Mouse (Mus musculus) ovary, adult 18-20 months (tissue): ENCODE data around the gene Ezh1.

Experiments used
- DNase-seq: peaks from one replicate; pipeline ENCODE4 v3.0.0; 2022; ENCODE audit warnings: low spot score, mixed read lengths

Gene Ezh1

DNA sequence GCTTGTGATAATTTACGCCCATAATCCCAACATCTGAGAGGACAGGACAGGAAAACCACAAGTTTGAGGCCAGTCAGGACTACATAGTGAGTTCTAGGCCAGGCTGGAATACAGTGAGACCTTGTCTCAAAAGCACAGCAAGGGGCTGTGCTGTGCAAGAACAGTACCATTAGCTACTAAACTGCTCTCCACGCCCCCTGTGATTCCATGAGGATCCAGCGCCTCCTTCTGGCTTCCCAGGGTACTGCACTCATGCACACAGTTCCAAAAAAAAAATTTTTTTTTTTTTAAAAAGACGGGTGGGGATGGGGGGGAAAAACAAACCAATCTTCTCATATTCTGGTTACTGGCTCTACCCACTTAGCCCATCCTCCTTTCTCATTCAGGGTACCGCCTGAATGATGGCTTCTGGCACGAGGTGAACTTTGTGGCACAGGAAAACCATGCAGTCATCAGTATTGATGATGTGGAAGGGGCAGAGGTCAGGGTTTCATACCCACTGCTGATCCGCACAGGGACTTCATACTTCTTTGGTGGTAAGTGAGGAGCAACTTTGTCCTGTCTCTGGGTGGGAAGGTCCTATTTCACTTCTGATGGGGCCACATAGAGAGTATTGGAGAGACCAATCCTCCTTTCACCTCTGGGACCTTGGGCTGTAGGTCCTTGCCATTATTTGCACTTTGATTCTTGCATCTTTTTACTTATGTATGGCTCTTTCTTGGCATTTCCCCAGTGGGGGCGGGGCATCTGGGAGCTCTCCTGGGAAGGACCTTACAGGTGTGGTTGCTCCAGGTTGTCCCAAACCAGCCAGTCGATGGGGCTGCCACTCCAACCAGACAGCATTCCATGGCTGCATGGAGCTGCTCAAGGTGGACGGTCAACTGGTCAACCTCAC lies 45.2 kb downstream of the Ezh1 start:
- DNase-seq, result no peak

DNA sequence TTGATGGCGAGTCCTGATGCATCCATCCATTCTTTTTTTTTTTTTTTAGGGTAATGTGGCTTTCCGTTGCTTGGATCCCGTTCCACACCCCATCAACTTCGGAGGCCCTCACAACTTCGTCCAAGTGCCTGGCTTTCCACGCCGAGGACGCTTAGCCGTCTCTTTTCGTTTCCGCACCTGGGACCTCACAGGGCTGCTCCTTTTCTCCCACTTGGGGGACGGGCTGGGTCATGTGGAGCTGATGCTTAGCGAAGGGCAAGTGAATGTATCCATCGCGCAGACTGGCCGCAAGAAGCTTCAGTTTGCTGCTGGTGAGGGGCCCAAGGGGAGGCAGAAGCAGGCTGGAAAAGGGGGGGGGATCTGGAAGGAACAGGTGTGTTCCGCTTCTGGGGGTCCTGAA lies 46.0 kb downstream of the Ezh1 start:
- DNase-seq, result no peak

DNA sequence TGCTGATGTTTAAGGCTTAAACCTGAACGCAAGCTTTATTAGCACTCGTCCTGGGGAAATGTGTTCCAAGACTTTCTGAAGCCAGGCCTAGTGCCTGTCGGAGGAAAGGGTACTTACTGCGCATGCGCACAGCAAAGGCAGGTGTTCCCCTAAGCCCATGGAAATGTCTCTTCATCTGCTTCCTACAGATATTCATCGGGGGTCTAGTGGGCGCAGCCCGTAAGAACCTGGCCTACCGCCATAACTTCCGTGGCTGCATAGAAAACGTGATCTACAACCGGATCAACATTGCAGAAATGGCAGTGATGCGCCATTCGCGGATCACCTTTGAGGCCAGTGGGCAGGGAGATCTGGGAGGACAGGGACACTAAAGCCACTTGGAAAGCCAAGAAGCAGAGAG lies 47.0 kb downstream of the Ezh1 start:
- DNase-seq, result no peak

DNA sequence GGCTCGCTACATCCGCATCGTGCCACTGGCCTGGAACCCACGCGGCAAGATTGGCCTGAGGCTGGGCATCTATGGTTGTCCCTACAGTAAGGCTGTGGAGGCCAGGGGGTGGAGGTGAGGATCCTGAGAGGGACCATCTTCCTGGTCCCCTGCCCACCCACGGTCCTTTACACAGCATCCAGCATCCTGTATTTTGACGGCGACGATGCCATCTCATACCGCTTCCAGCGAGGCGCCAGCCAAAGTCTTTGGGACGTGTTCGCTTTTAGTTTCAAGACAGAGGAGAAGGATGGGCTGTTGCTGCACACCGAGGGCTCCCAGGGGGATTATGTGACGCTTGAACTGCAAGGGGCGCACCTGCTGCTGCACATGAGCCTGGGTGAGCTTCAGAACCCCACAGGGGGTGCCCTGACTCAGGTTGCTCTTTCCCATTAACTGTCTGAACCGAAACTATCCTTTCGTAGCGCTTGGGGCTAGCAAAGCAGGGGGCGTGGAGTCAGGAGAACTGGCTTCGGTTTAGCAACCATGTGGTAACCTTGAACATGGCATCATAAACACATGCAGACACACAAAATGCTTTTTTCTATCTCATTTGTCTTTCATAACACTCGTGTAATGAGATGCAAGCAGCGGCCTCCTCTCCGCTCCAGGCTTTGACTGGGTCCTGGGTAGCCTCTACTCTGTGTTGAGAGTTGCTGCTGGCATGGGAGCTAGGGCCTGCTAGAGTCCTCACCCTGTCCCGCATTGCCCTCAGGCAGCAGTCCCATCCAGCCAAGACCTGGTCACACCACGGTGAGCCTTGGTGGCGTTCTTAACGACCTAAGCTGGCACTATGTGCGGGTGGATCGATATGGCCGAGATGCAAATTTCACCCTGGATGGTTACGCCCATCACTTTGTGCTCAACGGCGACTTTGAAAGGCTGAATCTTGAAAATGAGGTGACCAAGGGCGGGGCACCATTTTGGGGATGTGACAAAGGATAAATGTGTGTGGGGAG lies 47.9 kb downstream of the Ezh1 start:
- DNase-seq, result no peak

DNA sequence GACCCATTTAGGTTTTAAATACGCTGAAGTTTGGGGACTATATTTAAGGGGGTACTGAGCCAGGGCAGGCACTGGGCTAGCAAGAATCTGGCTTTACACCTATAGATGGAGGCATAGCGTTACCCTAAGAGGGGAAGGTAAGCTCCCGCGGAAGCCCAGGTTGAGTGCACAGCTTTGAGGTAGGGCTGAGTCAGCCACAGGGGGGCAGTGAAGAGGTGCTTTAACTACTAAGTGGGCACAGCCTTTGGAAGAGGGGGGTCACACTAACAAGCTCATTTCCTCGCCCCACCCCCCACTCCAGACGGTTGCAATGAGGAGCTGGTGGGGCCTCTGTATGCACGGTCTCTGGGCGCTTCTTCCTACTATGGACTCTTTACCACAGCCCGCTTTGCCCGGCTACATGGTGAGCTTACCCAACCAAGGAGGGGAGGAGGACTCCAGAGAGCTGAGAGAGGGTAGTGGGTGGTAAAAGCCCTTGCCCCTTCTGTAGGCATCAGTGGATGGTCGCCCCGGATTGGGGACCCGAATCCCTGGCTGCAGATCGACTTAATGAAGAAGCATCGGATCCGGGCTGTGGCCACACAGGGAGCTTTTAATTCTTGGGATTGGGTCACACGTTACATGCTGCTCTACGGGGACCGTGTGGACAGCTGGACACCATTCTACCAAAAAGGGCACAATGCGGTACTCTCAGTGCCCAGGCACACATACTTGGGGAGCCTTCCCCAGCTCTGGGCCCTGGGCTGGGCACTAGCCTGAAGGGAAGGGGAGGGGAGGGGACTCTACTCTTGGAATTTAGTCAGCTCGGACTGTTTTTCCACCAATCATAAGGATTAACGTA lies 49.1 kb downstream of the Ezh1 start:
- DNase-seq, result no peak

DNA sequence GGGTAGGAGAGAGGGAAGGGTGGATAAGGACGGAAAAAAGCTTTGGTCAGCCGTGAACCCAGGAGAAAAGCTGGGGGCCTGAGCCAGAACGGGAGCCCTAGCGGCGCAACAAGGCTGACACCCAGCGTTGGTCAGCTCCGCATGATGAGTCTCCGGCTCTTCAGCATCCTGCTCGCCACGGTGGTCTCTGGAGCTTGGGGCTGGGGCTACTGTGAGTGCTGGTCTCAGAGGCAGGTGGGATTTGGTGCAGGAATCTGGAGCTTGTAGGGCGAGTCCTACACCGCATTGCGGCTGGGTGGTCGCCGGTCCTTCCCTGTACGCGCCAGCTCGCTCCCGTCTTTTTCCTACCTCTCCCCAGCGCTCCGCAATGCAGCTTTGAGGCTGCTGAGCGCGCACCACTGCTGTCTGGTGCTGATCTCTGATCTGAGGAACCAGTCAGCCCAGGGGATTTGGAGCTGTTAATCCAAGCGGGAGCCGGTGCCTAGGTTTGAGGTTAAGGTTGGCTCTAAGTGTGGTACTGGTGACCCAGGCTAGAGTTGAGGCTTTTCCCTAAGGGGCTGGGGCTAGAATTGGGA lies 50.1 kb downstream of the Ezh1 start:
- DNase-seq, result no peak

DNA sequence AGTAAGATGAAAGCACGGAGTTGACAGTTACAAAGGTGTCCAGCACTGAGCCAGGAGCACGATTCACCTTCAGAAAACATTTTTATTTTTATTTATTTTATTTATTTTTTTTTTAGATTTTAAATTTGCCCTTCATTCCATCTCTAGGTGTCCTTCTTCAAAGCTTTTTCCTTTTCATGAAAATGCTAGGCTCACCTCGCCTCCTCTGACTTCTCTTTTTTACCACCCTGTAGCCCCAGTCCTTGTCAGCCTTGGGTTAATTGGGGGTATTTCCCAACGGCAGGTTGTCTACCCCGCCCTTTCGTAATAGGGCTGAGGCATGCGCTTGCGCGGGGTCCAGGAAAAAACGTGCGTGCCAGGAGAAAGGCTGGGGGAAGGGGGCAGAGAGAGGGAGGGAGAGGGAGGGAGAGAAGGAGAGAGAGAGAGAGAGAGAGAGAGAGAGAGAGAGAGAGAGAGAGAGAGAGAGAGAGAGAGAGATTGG lies 50.6 kb downstream of the Ezh1 start:
- no peak for DNase-seq

DNA sequence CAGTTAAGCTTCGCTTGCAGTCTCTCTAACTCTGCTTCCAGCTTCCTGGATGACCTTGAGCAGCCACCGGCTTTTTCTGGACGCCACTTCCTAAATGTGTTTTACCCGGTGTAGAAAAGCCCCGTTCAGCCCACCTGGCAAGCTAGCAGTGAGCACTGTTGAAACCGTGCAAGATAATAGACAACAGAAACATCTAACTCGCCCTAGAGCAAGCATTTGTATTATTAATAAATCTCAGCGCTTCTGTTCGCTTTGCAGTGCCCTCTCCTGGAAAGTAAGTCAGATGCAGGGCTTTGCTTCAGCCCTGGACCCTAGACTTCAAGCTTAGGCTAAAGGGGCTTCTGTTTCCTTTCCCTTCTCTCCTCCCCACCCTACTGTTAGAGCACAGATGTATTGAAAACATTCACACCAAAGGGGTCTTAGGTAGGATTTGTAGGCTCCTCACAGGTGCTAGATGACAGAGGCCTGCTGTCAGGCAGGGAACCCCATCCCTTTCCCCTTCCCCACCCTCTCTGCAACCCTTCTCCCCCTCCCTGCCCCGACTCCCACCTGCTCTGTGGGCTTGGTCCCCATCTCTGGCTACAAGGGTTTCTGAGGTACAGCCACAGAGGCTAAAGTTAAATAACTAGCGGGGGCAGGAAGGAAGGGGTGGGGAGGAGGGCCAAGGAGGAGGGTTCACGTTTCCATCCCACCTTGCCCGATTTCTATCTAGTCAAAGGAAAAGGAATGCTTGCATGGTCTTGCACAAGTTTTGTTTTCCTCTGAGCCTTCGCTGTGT lies 51.2 kb downstream of the Ezh1 start, which contains the start of gene Ccr10:
Gene Ccr10 (minus strand): TSS at position 593 of the 778 bp plus-strand sequence.
- DNase-seq, result no peak

DNA sequence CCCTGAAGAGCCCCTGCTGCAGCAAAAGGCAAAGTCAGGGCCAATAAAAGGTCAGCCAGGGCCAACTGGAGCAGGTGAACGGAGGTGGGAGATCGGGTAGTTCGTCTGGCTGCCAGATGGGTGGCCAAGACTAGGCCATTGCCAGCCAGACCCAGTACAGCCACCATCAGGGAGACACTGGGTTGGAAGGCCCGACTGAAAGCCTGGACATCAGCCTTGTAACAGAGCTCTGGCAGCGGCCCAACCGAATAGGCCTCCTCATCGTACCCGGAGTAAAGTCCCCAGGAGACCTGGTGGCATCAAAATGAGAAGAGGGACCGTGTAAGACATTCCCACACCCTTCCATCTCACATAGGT lies 51.9 kb downstream of the Ezh1 start:
- DNase-seq, result no peak

DNA sequence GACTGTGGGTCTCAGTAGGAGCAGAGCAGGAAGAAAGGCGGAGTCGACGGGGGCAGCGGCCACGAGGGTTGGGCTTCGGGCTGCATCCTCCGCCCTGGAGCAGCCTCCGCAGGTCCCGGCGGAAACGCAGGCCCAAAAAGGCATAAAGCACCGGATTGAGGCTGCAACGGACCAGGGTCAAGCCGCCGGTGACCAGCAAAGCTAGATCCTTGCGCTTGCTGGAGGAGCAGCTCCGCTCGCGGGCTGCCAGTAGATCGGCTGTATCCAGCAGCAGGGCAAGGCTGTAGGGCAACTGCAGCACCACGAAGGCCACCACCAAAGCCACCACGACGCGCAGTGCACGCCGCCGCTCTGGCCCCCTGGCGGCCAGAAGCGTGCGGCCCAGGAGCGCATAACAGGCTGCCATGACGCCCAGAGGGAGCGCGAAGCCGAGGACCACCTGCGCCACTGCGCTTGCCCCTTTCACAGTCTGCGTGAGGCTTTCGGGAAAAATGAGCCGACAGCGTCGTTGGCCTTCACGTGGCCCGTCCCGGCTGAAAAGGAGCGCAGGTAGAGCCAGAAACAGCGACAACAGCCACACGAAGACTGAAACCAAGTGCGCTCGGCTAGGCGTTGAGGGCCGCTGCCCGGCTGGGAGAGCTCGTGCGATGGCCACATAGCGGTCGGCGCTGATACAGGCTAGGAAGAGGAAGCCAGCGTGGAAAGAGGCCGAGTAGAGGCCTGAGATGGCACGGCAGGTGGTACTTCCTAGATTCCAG lies 52.5 kb downstream of the Ezh1 start:
- peak; percentile 76 for DNase-seq

DNA sequence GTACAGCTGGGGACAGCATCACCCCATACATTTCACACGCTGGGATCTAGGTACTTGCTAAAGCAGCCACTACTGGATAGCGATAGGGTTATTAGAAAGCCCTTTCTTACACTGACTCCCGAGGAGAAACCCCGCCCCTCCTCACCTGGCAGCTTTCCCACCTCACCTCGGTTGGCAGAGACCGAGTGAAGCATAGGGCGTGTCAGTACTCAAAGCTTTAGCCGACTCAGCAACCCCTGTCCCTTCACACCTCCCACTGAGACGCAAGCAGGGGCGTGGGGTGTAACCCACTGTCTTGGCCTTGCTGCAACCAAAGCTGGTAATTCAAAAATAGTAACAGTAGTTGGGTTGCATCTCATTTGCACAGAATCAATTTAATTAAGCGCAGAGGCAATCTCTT lies 53.2 kb downstream of the Ezh1 start:
- no peak for DNase-seq

DNA sequence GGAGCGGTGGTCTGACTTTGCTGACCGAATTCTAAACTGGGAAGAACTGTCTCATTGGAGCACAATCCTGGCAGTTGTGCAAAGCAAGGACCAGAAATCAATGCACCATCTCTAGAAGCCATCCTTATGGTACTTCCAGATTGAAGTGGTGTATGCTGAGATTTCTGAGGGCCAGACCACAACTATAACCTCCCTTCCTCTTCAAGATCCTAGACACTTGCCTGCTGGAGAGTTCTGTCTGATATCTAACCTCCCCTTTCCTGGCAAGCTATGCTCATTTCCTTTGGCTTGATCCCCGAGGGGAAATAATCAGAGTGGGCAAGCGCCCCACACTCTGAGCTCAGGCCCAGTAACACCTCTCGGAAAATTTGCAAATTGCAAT lies 53.8 kb downstream of the Ezh1 start:
- no peak for DNase-seq

DNA sequence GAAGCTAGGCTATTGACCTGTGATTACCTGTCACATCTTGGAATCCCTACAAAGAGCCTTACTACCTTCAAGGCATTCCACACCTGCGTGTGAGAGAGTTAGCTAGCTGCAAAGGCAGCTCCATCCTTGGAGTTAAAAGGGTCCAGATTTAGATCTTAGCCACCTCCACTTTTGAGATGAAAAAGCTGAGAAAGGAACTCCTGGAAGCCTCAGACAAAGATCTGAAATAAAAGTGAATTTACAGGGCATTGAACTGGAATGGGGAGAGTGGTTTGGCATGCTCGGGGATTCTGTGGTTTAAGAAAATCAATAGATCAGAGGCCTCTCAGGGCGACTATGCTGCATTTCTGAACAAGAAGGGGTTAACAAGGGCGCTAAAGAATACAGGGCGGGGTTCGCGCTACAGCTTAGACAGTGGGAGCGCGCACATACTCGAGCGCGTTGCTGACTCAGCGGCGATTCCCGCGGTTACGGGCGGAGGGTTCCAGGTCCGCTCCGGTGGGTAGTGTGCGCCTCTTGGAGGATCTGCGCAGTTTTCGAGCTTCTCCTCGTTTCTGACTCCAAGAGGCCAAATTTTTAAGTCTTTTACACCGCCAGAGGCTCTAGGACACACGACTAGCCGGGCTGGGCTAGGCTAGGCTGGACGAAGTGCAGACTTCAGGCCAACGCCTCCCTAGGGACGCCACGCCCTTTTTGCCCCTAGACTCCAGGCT lies 54.4 kb downstream of the Ezh1 start:
- peak; percentile 67 for DNase-seq

DNA sequence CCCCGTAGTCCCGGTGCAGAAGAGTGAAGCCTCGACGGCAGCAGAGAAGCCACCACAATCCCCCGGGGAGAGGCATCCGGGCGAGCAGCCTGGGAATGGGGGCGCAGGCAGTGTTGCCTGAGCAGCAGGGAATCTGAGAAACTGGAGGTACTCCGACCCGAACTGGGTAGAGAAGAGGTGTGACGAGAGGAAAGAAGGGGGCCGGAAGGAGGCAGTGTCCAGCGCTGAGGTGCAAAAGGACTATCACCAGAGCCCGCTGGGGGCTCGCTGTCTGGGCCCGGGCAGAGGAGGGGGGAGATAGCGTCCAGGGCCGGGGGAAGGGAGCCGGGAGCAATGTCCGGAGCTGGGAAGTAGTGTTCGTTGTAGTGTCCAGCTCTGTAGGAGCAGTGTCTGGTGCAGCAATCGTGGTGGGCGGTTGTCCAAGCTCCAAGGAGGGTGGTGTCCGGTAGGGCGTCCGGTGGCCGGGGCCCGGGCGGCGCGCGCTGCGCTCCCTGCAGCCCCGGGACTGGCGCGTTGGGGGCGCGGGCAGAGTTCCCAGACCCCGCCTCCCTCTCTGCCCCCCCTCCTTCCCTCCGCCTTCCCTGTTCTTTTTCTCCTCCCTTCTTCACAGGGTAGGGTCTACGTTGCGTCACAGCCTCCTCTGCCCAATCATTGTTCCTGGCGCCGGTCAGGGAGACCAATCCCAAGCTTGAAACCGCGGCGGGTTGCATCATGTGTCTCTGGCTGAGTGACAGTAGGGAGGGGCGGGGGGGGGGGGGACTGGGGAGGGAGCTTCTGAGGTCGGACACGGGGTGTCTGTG lies 55.3 kb downstream of the Ezh1 start, which contains the start of gene Plekhh3:
Gene Plekhh3 (minus strand): TSS at position 541 of the 800 bp plus-strand sequence.
- DNase-seq, result peak; percentile 97

DNA sequence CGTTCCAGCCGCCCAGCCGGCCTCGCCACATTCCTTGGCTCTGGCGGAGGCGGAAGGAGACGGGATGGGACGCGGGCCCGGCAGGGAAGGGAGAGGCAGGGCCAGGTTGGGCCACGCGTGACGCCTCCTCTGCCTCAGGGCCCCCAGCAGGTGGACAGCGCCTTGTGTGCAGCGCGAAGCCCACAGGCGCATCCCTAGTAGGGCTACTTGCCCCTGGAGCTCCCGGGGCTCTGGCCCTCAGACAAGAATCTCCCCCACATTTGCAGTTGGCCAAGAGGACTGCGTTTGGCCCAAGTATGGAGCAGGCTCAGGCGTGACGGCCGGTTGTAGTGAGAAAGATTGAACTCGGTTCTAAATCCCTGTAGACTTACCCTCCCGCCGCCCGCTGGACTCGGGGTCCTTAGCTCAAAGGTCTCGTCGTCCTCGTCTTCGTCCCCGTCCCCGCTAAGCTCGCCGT lies 55.9 kb downstream of the Ezh1 start, which contains the start of gene Cntnap1:
Gene Cntnap1 (plus strand): TSS at position 170 of the 457 bp plus-strand sequence.
- DNase-seq, result peak; percentile 62

DNA sequence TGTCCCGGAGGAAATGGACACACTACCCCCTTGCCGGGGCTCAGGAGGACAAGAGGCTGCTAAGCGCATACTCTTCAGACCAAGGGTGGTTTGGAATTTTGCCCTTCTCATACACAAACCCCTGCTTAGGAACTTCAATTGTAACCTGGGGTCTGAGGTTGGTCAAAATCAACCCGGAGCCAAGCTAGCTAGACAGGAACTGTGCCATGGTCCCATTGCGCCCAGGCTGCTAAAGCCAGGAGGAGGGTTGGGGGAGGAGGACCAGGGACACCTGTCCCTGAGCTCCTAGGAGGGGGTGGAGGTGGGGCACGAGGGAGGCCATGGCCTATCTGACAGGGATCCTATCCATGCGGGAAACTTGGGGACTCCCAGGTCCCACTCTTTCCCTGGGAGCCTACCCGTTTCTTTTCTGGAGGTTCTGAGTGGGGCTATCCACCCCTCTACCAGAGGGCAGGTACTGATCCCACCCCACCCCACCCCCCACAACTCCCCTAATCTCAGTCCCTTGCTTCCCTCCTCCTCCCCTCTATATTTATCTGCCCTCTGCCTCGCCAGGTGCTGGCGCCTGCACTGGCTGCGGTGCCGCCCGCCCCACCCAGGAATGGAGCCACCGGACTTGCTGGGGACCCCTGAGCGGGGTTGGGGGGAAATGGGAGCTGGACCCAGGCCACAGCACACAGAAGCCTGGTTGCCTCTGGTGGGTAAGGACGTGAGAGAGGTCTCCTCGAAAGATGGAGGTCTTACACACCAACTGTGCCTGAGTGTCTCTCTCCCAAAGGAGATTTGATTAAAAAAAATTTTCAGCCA lies 56.8 kb downstream of the Ezh1 start:
- DNase-seq, result no peak
